Mouse (Mus musculus): ENCODE results near the gene Rtraf. TPM values are rescaled to one million over a fixed set of nuclear protein-coding genes. Genes with fewer than 3 reads are reported as not detected.

Gene Rtraf
- 119 TPM for polyA plus RNA-seq (2017; shearing (Covaris generic))

DNA sequence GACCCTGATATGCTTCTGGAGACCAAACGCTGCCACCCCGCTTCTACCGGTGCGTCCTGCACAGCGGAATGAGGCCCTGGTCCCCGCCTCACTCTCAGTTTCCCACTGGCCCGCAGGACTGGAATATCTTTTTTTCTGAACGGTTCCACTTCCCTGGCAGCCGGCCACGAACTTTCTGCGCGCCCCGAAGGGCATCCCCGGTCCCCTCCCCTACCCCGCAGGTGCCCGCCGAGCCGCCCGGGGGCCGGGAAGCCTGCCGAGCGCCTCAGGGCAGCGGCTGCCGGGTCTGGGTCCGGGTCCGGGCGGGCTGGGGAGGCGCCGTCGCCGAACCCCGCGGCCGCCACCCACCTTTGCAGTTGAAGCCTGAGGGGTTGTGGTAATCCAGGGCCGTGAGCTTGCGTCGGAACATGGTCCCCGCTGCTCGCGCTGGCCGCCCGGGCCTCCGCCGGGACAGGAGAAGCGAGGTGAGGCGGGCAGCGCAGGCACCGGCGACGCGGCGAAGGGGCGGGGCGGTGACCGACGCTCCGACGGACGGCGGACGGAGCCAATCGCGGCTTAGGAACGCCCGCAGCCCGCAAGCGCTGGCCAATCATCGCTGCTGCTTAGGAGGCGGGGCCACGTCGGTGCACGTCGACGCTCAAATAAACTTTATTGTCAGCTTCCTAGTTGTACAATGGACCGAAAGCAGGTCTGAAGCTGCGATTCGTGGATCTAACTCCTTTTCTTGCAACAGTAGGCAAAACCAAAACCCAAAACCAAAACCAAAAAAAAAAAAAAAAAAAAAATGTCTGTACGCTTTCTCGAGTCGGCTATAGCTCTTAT is at the start of gene Rtraf:
Gene Rtraf, minus strand, starts transcription at position 504 of the 822 bp plus-strand sequence.

Other genes with a start within 250 kb of the Rtraf start
- gene Gm2237, start 238.7 kb downstream of the Rtraf start, polyA plus RNA-seq (2017; shearing (Covaris generic)) = 7.7 TPM
- not detected for gene Gm5458, start 221.2 kb downstream of the Rtraf start, polyA plus RNA-seq (2017; shearing (Covaris generic))
- 2.3 TPM for gene Nid2, start 72.6 kb downstream of the Rtraf start, polyA plus RNA-seq (2017; shearing (Covaris generic))
- 43.9 TPM for gene Gng2, start 153.8 kb upstream of the Rtraf start, polyA plus RNA-seq (2017; shearing (Covaris generic))

Measured in CD4-positive, CD25-positive, alpha-beta regulatory T cell (primary cell).